Mouse (Mus musculus) brain, embryonic 14.5 days (tissue): Measurements from ENCODE around the gene BC030499.

Experiments used
- CTCF ChIP-seq: fragments of 200-500 bp; IDR thresholded peaks from 2 replicates; pipeline ENCODE4 v1.5.1; 2012; ENCODE audit warnings: inconsistent platforms, mild to moderate bottlenecking, moderate library complexity, borderline replicate concordance; ENCODE audit not compliant: insufficient read depth, insufficient read length; ENCODE audit errors: extremely low read depth
- POLR2A ChIP-seq: fragments of 200-500 bp; IDR thresholded peaks from 2 replicates; pipeline ENCODE4 v1.6.1; 2012; ENCODE audit warnings: mild to moderate bottlenecking, inconsistent platforms, borderline replicate concordance; ENCODE audit not compliant: poor library complexity, insufficient read depth, insufficient read length, severe bottlenecking; ENCODE audit errors: extremely low read depth

DNA sequence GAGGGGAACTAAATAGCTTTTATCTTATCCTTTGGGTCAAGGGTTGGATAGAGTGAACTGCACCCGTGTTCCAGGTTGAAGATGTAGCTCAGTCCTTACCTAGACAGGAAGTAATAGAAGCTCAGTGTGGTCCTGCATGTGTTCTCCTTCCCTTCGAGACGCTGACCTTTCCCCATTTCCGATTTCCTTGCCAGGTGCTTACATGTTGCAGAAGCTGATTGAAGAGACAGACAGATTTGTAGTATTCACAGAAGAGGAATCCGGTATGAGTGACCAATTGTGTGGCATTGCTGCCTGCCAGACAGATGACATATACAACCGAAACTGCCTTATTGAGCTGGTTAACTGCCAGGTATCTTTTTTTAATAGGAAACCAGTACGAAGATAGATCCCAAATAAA is 11.8 kb upstream of the BC030499 start:
- no peak for TF ChIP-seq POLR2A
- no peak for TF ChIP-seq CTCF
